Mouse (Mus musculus) stomach, embryonic 16.5 days (tissue): ENCODE data around the gene Thbs1. TPM values are rescaled to one million over a fixed set of nuclear protein-coding genes. Genes with fewer than 3 reads are reported as not detected.

ENCODE experiments used
- ATAC-seq: fragments of 200-750 bp; cut with Nextera tagmentation; 2 replicates; pipeline ENCODE4 v1.8.0; 2017; ENCODE audit warnings: moderate number of reproducible peaks, moderate TSS enrichment; ENCODE audit not compliant: insufficient read depth, low FRiP score
- H3K27ac ChIP-seq: fragments of 300-500 bp; sonication (generic); 2 replicates; pipeline ENCODE4 v1.5.1; 2014; ENCODE audit warnings: low read length
- H3K27me3 ChIP-seq: fragments of 300-500 bp; sonication (generic); 2 replicates; pipeline ENCODE4 v1.6.1; 2014; ENCODE audit warnings: low read length, control low read depth, mixed read lengths; ENCODE audit not compliant: control insufficient read depth, insufficient read depth
- H3K36me3 ChIP-seq: fragments of 300-500 bp; sonication (generic); 2 replicates; pipeline ENCODE4 v1.6.1; 2014; ENCODE audit warnings: low read length; ENCODE audit not compliant: control insufficient read depth, insufficient read depth
- H3K4me1 ChIP-seq: fragments of 300-500 bp; sonication (generic); 2 replicates; pipeline ENCODE4 v1.6.1; 2014; ENCODE audit warnings: low read length, control low read depth, mixed read lengths; ENCODE audit not compliant: control insufficient read depth, insufficient read depth
- H3K4me2 ChIP-seq: fragments of 300-500 bp; sonication (generic); 2 replicates; pipeline ENCODE4 v1.6.1; 2014; ENCODE audit warnings: low read depth, low read length, mixed read lengths
- H3K4me3 ChIP-seq: fragments of 300-500 bp; sonication (generic); replicated peaks from 2 replicates; pipeline ENCODE4 v1.5.1; 2014; ENCODE audit warnings: mild to moderate bottlenecking, low read length
- H3K9ac ChIP-seq: fragments of 300-500 bp; sonication (generic); 2 replicates; pipeline ENCODE4 v1.6.1; 2014; ENCODE audit warnings: low read length
- H3K9me3 ChIP-seq: fragments of 300-500 bp; sonication (generic); replicated peaks from 2 replicates; pipeline ENCODE4 v1.6.1; 2016; ENCODE audit warnings: low read length, control low read depth; ENCODE audit not compliant: control insufficient read depth
- WGBS: fragments of 180-500 bp; shearing (Covaris S2); extraction: QIAGEN DNeasy Blood & Tissue Kit; methylation state at CpG from one replicate; pipeline ENCODE4 v1.1.7; 2014; 5-methylcytosine and 5-hydroxymethylcytosine counted together
- polyA plus RNA-seq: library from polyadenylated mRNA; unstranded; fragments of >200 nt; fragmentation: Nextera tagmentation; extraction: Ambion mirVana; gene quantifications from 2 replicates; pipeline ENCODE4 v1.2.1, GENCODE M21; 2015

Gene Thbs1
- polyA plus RNA-seq, 1 experiment from 2014 or later = 79.3 TPM

- peaks cover 11% of the 10 kb centered on the region; the same call in 1 of the 2 replicates for H3K4me1 ChIP-seq
- H3K36me3 ChIP-seq = peaks cover 45% of the 10 kb centered on the region
- H3K9ac ChIP-seq = no peak overlapping the region
- WGBS = 91% methylated on average over 7 of the region's 7 CpGs
- H3K27me3 ChIP-seq = no peaks in the 10 kb centered on the region
- no peak overlapping the region for H3K4me2 ChIP-seq
- H3K9me3 ChIP-seq = no peaks in the 10 kb centered on the region
- no peak for ATAC-seq
- no peak overlapping the region for H3K27ac ChIP-seq
- no peak overlapping the region for H3K4me3 ChIP-seq
These were observed 6.8 kb downstream of the Thbs1 start for GRCm38 (mm10) chr2:118118515-118118914.

DNA sequence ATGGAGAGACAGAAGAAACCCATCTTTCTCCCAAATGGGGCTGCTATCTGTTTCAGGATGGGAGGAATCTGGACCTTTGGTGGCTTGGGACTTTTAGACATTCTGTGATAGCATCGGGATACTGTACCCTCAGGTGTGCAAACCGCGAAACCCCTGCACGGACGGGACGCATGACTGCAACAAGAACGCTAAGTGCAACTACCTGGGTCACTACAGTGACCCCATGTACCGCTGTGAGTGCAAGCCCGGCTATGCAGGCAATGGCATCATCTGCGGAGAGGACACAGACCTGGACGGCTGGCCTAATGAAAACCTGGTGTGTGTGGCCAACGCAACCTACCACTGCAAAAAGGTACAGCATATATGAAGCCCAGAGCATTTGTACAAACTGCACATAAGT lies 8.0 kb downstream of the Thbs1 start:
- H3K27ac ChIP-seq = no peak overlapping the region
- no peak overlapping the region for H3K9ac ChIP-seq
- WGBS = 95% methylated on average over 12 of the region's 12 CpGs
- no peak overlapping the region for H3K4me3 ChIP-seq
- peaks cover 53% of the 10 kb centered on the region for H3K36me3 ChIP-seq
- no peak for ATAC-seq
- H3K9me3 ChIP-seq = no peaks in the 10 kb centered on the region
- peaks cover 5% of the 10 kb centered on the region; the same call in 1 of the 2 replicates for H3K4me1 ChIP-seq
- H3K4me2 ChIP-seq = no peak overlapping the region
- H3K27me3 ChIP-seq = no peaks in the 10 kb centered on the region

- Histone ChIP-seq H3K4me3 (no peak overlapping the region), H3K4me2 (no peak overlapping the region), H3K9ac (no peak overlapping the region), H3K9me3 (no peaks in the 10 kb centered on the region), H3K27ac (no peak overlapping the region), H3K27me3 (no peaks in the 10 kb centered on the region), H3K4me1 (peaks cover 3% of the 10 kb centered on the region; the same call in 1 of the 2 replicates), H3K36me3 (peaks cover 54% of the 10 kb centered on the region)
- ATAC-seq = no peak
- 93% methylated on average over 11 of the region's 11 CpGs for WGBS
These were observed 8.4 kb downstream of the Thbs1 start for GRCm38 (mm10) chr2:118120095-118120494.

GRCm38 (mm10) chr2:118120751-118121150 lies 9.1 kb downstream of the Thbs1 start:
- Histone ChIP-seq H3K4me3 (no peak overlapping the region), H3K27me3 (no peaks in the 10 kb centered on the region), H3K4me1 (no peaks in the 10 kb centered on the region), H3K9ac (no peak overlapping the region), H3K4me2 (no peak overlapping the region), H3K9me3 (no peaks in the 10 kb centered on the region), H3K36me3 (peaks cover 54% of the 10 kb centered on the region), H3K27ac (no peak overlapping the region)
- no peak for ATAC-seq
- 92% methylated on average over 7 of the region's 7 CpGs for WGBS

DNA sequence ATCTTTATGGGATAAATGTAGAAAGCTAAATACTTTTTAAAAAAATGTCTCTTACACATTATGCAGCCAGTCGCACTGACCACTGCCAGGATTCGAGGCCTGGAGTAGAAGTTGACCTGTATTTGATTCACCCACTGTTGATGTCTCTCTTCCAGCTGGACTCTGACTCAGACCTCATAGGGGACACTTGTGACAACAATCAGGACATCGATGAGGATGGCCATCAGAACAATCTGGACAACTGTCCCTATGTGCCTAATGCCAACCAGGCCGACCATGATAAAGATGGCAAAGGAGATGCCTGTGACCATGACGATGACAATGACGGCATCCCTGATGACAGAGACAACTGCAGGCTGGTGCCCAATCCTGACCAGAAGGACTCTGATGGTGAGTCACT lies 10.6 kb downstream of the Thbs1 start:
- Histone ChIP-seq H3K9me3 (no peaks in the 10 kb centered on the region), H3K4me3 (no peak overlapping the region), H3K4me2 (no peak overlapping the region), H3K36me3 (peaks cover 54% of the 10 kb centered on the region), H3K27ac (no peak overlapping the region), H3K4me1 (no peaks in the 10 kb centered on the region), H3K27me3 (no peaks in the 10 kb centered on the region), H3K9ac (no peak overlapping the region)
- ATAC-seq = no peak
- 91% methylated on average over 6 of the region's 6 CpGs for WGBS

DNA sequence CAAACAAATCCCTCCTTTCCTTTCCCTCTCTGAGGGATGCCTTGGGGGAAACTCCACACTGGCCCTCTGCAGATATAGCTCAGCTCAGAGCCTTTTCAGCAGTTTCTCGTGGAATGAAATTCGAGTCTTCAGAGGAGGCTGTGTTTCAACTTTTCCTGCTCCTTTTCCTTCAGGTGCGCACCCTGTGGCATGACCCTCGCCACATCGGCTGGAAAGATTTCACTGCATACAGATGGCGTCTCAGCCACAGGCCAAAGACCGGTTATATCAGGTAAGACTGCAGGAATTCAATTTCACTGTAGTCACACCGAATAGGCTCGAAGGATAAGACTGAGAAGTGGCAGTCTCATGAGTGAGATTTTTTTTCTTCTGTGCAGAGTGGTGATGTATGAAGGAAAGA lies 12.1 kb downstream of the Thbs1 start:
- Histone ChIP-seq H3K36me3 (peaks cover 46% of the 10 kb centered on the region), H3K27ac (no peak overlapping the region), H3K27me3 (no peaks in the 10 kb centered on the region), H3K9me3 (no peaks in the 10 kb centered on the region), H3K4me2 (no peak overlapping the region), H3K4me1 (no peaks in the 10 kb centered on the region), H3K9ac (no peak overlapping the region), H3K4me3 (no peak overlapping the region)
- no peak for ATAC-seq
- 89% methylated on average over 9 of the region's 9 CpGs for WGBS

DNA sequence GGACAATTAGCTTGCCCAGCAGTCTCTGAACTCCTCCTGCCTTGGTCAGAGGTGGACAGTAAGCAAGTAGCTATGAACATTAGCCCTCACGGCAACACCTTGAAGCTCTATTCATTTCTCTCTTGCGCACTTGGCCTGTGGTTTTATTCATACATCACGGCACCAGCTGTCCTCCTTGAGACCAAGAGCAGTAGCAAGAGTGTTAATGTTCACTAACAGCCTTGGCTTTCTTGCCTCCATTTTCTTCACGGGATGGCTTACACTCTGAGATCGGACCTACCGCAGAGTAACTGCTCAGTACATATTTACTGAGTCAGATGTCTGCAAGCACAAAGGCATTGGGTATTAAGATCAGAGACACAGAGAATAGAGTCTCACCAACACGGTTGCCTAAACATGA lies 12.8 kb downstream of the Thbs1 start:
- ATAC-seq = no peak
- peaks cover 39% of the 10 kb centered on the region for H3K36me3 ChIP-seq
- WGBS = 75% methylated on average over 7 of the region's 7 CpGs

GRCm38 (mm10) chr2:118125211-118125939 lies 13.7 kb downstream of the Thbs1 start:
- H3K27ac ChIP-seq = no peak overlapping the region
- peaks cover 30% of the 10 kb centered on the region for H3K36me3 ChIP-seq

More for the DNA sequence above, 12.8 kb downstream of the Thbs1 start:
- Histone ChIP-seq H3K4me2 (no peak overlapping the region), H3K4me1 (no peaks in the 10 kb centered on the region), H3K27me3 (no peaks in the 10 kb centered on the region), H3K9me3 (no peaks in the 10 kb centered on the region), H3K27ac (no peak overlapping the region), H3K4me3 (no peak overlapping the region), H3K9ac (no peak overlapping the region)

DNA sequence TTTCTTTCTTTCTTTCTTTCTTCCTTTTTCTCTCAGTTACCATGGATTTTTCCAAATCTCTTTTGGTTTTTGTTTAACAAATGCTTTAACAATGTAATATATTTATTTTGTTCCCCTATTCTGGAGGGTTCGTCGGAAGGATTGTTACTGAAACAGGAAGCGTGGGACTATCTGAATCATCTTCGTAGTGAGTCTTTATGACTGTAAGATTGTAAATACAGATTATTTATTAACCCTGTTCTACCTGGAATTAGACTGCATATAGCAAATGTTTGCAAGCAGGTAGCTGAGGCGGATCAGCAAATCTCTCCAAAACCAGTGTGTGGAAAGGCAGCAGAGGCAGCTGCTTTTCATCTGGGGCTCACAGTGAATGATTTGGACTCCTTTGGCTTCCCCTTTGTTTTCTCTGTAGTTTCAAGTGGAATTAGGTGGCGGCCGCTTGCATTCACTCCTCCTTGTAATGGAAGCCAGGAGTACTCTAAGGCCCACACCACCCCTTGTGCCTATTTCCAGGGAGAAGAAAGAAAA lies 14.3 kb downstream of the Thbs1 start:
- Histone ChIP-seq H3K9me3 (no peaks in the 10 kb centered on the region), H3K4me3 (no peak overlapping the region), H3K4me1 (no peaks in the 10 kb centered on the region), H3K27ac (no peak overlapping the region), H3K9ac (no peak overlapping the region), H3K27me3 (no peaks in the 10 kb centered on the region), H3K4me2 (no peak overlapping the region), H3K36me3 (peaks cover 24% of the 10 kb centered on the region)
- WGBS = 62% methylated on average over 7 of the region's 7 CpGs
- ATAC-seq = no peak

More at GRCm38 (mm10) chr2:118125211-118125939, 13.7 kb downstream of the Thbs1 start:
- no peak for ATAC-seq
- H3K4me2 ChIP-seq = no peak overlapping the region
- H3K9me3 ChIP-seq = no peaks in the 10 kb centered on the region
- H3K4me3 ChIP-seq = no peak overlapping the region
- H3K4me1 ChIP-seq = no peaks in the 10 kb centered on the region
- H3K27me3 ChIP-seq = no peaks in the 10 kb centered on the region
- no peak overlapping the region for H3K9ac ChIP-seq
- 79% methylated on average over 11 of the region's 11 CpGs for WGBS
